Mouse (Mus musculus): ENCODE results near the gene Nfkbil1.

DNA sequence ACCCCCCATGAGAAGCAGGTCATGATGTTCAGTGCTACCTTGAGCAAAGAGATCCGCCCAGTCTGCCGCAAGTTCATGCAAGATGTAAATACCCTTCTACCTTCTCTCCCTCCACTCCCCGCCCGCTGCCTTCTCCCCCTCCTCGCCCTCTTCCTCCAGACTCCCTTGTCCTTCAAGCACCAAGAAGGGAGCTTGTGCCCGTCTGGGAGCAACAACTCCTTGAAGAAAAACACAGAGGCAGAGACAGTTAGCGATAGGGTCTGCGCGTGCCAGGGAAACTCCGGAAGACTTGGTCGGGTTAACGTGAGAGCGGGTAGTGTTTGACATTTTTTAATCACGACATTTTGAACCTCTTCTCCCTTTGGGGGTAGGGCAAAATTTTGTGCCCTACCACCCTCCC, 13.4 kb upstream of the Nfkbil1 start:
- TF ChIP-seq POLR2A (IDR thresholded peaks at IDR 0.05; ENCODE audit: insufficient read depth, low read depth, low read length), result no peak
- TF ChIP-seq CTCF (IDR thresholded peaks at IDR 0.05; ENCODE audit: insufficient read depth, low read depth, low read length), result no peak
